Mouse (Mus musculus): Measurements from ENCODE around the gene Msl3. TPM values are rescaled to one million over a fixed set of nuclear protein-coding genes. Genes with fewer than 3 reads are reported as not detected.

Gene Msl3
- 49.8 and 55.3 TPM in 2 replicates for total RNA-seq (2017)

- ATAC-seq (ENCODE audit: extremely low read depth, insufficient number of reproducible peaks, low FRiP score, poor library complexity, severe bottlenecking), result peak; percentile 90
Measured at GRCm38 (mm10) chrX:168673525-168674406, at the start of gene Msl3. TSS of gene Msl3 (minus strand) at chrX:168673898.

- no peak for ATAC-seq (ENCODE audit: extremely low read depth, insufficient number of reproducible peaks, low FRiP score, poor library complexity, severe bottlenecking)
Measured at GRCm38 (mm10) chrX:168717969-168718368, 44.3 kb upstream of the Msl3 start.

DNA sequence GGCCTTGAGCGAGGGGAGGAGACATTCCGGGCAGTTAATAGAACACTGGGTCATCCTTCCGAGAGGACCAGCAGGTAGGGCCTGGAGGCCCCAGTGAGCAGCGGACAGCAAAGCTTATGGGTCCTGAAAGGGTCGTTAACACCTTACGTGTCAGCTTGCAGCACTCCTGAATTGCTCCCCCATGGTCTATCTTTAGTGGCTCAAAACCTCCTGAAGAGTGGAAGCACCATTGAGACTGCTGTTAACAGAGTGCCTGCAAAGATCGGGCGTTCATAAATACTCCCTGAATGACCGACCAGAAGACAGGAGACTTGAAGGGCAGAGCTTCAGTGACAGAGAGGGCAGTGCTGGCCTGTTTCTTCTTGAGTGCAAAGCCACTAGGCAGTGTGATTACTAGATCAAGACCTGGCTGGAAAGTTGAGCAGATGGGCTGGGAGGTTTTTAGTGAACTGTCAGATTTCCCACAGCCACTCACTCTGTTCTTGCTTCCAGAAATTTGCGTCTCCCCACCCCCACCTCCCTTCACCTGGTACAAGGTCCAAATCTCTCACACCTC lies 787 bp upstream of the Msl3 start:
- ATAC-seq (ENCODE audit: extremely low read depth, insufficient number of reproducible peaks, low FRiP score, poor library complexity, severe bottlenecking), result no peak

- ATAC-seq (ENCODE audit: extremely low read depth, insufficient number of reproducible peaks, low FRiP score, poor library complexity, severe bottlenecking), result no peak
Measured at GRCm38 (mm10) chrX:168672913-168673524, 679 bp downstream of the Msl3 start.

GRCm38 (mm10) chrX:168672425-168672824 lies 1.3 kb downstream of the Msl3 start:
- ATAC-seq (ENCODE audit: extremely low read depth, insufficient number of reproducible peaks, low FRiP score, poor library complexity, severe bottlenecking), result peak; percentile 88

GRCm38 (mm10) chrX:168663982-168664689 lies 9.6 kb downstream of the Msl3 start:
- no peak for ATAC-seq (ENCODE audit: extremely low read depth, insufficient number of reproducible peaks, low FRiP score, poor library complexity, severe bottlenecking)

DNA sequence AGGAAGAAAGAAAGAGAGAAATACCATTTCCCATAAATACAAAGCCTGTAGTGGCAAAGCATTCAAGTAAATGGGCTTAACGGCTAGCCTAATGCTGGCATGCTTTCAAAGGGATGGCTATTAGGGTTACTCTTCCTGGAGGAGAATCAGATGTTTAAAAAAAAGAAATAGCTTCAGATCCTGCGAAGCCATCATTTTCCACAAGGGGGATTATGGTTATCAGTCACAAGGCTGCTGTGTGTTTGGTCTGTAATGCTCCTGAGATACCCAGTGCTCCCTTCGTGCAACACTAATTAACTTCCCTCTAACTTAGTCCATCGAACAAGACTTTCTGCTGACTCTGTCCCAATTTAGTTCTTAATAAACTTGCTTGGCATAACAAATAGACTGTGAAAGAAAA lies 13.5 kb downstream of the Msl3 start:
- ATAC-seq (ENCODE audit: extremely low read depth, insufficient number of reproducible peaks, low FRiP score, poor library complexity, severe bottlenecking), result no peak

DNA sequence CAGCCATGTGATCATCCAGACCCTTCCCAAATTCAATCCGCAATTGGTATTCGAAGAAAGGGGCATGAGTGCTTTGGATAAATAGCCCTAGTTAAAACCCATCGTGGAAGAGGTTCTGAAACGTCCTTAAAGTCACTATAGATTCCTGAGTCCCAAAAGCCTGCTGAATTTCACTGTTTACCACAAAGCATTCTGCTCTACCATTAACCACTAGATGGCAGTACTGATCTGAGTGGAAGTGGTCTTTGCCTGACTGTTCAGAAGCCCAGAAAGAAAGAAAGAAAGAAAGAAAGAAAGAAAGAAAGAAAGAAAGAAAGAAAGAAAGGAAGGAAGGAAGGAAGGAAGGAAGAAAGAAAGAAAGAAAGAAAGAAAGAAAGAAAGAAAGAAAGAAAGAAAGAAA lies 13.9 kb downstream of the Msl3 start:
- peak; percentile 55; the same call in 1 of the 2 replicates for ATAC-seq (ENCODE audit: extremely low read depth, insufficient number of reproducible peaks, low FRiP score, poor library complexity, severe bottlenecking)

DNA sequence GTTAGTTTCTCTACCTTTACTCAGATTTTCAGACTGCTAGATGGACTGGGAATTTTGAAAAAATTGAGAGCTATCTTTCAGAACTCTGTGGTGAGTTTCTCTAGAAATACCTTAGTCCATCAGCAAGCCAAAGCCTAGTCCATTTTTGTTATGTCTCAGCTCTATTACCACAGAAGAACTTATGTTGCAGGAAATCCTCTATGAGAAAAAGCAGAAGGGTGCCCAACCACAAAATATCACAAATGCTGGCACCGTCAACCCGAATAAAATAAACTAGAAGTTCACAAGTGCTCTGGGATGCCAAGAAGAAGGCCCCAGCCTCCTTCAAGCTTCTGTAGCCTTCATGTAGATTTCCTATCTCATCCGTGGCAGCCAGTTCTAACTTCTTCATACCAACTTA lies 14.4 kb downstream of the Msl3 start:
- no peak for ATAC-seq (ENCODE audit: extremely low read depth, insufficient number of reproducible peaks, low FRiP score, poor library complexity, severe bottlenecking)

DNA sequence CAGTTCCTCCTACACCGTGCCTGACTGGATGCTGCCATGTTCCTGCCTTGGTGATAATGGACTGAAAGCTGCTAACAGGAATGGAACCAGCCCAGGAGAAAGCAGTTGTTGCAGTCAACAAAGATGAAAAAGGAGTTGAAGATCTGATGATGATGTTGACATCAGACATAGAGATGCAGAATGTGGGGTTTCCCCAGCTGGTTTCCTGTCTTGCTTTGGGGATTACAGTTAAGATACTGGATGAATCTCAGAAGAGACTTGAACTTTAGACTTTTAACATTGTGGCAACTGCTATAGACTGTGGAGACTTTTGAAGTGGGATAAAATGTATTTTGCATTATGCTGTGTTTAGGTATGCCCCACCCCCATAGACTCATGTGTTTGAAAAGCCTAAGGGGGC lies 15.9 kb downstream of the Msl3 start:
- no peak for ATAC-seq (ENCODE audit: extremely low read depth, insufficient number of reproducible peaks, low FRiP score, poor library complexity, severe bottlenecking)

- ATAC-seq (ENCODE audit: extremely low read depth, insufficient number of reproducible peaks, low FRiP score, poor library complexity, severe bottlenecking), result no peak
Measured at GRCm38 (mm10) chrX:168649336-168649735, 24.4 kb downstream of the Msl3 start.

DNA sequence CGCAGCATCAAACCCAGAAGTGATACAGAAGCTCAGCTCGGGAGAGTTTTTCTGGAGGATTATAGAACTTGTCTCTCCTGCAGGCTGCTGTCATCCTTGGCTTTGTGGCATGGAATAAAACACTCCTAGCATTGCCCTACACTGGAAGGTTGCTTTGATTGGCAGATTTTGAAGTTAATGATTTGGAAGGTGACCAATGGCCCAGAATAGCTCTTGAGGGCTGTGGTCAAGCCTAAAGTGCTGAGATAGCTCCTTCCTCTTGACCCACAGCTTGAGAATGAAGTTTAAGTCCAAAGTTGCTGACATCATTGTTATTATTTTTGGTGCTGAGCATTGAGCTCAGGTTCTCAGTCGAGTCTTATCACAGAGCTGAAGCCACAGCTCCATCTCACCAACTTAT lies 26.0 kb downstream of the Msl3 start:
- ATAC-seq (ENCODE audit: extremely low read depth, insufficient number of reproducible peaks, low FRiP score, poor library complexity, severe bottlenecking), result no peak

- ATAC-seq (ENCODE audit: extremely low read depth, insufficient number of reproducible peaks, low FRiP score, poor library complexity, severe bottlenecking), result no peak
Measured at GRCm38 (mm10) chrX:168643451-168643850, 30.2 kb downstream of the Msl3 start.

DNA sequence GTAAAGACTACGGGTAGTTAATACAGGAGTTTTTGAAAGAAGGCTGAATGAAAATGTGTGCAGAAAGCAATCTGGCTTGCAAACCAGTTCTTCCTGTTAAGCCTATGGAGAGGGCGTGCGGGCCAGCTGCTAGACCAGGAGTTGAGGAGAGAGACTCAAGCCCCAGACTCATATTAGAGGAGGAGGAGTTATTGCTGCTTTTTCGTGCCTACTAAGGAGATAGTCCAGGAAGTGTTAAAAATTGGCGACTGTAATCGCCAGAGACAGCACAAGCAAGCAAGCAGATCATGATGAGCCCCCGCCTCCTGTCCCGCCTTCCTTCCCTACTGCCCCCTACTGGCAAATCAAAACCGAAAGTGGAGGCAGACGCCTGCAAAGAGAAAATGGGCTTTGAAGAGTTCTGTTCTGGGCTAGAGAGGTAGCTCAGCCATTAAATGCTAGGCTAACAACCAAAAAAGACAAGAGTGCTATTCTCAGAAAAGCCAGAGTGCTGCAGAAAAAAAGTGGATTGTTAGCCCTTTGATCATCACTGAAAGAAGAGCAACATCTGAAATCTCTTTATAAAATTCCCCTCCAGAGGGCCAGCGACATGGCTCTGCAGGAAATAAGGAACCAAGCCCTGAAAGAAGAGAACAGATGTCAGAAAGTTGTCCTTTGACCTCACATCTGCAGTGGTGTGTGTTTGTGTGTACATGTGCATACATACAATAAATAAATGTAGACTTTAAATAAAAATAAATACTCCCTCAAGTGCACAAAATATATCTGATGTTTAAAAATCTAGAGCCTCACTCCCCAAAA lies 33.9 kb downstream of the Msl3 start:
- ATAC-seq (ENCODE audit: extremely low read depth, insufficient number of reproducible peaks, low FRiP score, poor library complexity, severe bottlenecking), result peak; percentile 90

Other genes starting within 250 kb of the Msl3 start
- not detected in 2 replicates for gene Frmpd4, start 96.7 kb downstream of the Msl3 start, total RNA-seq (2017)
- 3.9 and 4.5 TPM in 2 replicates for gene Arhgap6, start 121.2 kb upstream of the Msl3 start, total RNA-seq (2017)

Measured in neutrophil, adult 5-6 weeks (primary cell).